Mouse (Mus musculus) heart, adult 11 months (tissue): ENCODE measurements around the gene Gm20388.
A peak's percentile ranks its signal among the peaks of the same experiment; 100 is the strongest.
"Not testable (repeated sequence)": the region's sequence is repeated elsewhere in the genome, so short reads cannot be mapped to it uniquely, and the experiment has no call there.

ENCODE experiments used
- DNase-seq: peaks from one replicate; pipeline ENCODE4 v3.0.0; 2022

Gm20388 gene

DNA sequence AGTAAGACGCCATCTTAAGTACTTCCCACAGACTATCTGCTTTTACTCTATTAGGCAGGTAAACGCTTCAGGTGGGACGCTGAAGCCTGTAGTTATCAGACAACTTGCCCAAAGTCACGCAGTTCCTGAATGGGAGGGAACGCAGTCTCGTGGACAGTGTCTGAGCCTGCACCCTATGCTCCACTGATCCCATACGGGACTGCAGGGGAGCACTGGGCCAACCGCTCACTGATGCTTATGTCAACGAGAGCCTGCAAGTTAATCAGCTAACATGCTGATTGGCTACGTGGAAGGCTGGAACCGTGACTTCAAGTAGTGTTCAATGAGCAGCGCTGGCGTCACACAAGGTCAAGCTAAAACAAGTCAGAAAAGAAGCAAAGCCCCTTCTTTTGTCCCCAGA is 4109.1 kb downstream of the Gm20388 start:
- DNase-seq, result peak; percentile 89

DNA sequence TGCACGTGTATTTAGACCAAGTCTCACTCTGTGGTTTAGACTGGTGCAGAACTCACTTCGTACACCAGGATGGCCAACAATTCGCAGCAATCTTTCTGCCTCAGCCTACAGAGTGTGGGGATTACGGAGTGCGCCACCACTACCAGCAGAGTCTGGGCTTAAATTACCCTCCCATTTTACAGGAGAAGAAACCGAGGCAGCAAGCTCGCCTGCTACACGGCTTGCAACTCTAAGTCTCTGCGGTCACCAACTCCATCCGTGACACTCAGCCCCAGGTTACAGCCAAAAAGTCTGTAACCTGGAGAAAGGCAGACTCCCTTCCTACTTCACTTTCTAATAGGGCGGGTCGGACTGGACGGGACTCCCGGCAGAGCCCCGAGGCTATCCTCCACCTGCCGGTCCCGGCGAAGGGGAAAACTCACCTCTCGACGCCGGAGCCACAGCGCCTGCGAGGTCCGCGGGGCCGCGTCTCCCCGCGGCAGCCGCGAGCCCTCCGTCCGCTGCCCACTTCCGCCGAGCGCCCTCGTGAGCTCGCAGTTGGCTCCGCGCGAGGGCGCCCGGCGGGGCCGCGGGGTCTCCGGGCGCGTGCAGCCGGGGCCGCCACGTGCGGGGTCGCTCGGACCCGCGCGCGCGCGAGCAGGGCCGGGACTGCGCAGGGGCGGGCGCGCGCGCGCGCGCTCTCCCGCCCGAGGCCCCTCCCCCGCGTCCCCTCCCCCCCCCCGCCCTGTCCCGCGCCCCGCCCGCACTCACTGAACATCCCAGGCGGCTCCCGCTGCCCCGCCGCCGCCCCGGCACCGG is 4110.0 kb downstream of the Gm20388 start:
- DNase-seq, result no peak

DNA sequence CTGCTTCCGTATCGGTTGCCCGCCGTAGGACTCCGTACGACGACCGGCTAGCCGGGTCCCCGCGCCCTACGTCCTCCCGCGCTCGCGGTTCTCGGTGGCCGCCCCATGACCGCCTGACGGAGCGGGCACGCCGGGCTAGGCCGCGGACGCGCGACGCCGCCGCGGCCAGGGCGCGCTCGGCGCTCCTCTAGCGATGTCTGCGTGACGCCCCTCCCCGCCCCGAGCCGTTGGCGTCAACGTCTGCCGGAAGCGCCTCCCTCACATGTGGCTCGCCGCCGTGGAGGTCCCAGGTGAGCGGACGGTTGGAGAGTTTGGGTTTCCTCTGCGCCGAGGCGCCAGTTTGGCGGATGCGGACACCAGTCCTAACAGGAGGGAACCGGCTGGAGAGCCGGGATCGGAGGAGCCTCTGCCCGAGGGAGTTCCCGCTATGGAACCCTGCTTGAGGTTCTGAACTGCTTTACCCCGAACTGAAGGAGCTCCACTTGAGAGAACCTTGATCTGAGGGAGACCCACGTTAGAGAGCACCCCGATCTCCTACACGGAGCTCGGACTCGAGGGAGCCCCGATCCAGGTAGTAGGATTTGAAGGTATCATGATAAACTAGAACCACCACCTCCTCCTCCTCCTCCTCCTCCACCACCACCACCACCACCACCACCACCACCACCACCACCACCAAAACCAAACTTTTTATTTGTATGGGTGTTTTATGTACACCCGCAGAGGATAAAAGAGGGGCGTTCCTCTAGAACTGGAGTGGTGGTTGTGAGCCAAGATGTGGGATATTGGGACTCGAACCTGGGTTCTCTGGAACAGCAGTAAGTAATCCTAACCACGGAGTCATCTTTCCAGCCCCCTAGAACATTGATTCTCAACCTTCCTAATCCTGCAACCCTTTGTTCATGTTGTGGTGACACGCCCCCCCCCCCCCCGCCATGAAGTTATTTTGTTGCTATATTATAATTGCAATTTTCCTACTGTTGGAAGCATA is 4110.9 kb downstream of the Gm20388 start, which contains the start of the genes Taf5l and Urb2:
Taf5l (minus strand) TSS at position 161 of the 991 bp plus-strand sequence.
Urb2 (plus strand) TSS at position 272 of the 991 bp plus-strand sequence.
- peak; percentile 99 for DNase-seq

DNA sequence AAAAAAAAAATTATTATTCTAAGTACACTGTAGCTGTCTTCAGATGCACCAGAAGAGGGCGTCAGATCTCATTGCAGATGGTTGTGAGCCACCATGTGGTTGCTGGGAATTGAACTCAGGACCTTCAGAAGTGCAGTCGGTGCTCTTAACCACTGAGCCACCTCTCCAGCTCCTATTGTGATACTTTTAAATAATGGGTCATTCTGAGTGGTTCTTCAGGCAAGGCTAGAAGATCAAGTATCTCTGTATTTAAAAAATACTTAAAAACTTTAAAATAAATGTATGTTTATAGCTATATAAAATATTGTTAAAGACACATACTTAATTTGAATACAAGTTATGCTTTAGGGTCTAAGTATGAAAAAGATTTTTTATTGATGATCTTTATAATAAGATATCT is 4115.6 kb downstream of the Gm20388 start:
- DNase-seq, result not testable (repeated sequence)

DNA sequence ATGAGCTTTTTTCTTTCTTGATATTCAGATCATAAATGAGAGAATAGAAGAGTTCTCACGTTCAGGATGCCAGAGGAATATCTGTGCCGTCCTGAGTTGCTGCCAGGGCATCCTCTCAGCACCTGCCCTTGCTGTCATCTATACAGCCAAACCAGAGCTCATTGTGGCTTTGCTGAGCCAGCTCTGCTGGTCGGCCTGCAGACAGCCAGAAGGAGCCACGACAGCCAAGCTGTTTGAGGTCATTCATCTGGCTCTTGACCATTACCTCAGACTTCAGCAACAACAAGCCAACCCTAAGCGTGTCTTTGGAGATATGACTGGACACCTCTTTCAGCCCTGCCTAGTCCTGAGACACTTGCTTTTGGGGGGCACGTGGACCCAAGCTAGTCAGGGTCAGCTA is 4117.2 kb downstream of the Gm20388 start:
- no peak for DNase-seq

DNA sequence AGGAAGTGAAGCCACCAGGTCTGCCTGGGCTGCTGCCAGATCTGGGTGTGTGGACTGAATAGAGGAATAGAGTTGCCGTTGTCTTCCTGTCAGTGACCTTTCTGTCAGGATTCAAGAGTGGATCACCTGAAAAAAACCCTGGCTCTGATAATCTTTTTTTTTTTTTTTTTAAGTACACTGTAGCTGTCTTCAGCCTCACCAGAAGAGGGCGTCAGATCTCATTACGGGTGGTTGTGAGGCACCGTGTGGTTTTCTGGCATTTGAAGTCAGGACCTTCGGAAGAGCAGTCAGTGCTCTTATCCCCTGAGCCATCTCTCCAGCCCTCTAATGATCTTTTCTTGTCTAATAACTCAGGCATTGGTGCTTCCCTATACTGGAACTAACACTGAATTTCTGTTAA is 4122.8 kb downstream of the Gm20388 start:
- DNase-seq, result no peak

DNA sequence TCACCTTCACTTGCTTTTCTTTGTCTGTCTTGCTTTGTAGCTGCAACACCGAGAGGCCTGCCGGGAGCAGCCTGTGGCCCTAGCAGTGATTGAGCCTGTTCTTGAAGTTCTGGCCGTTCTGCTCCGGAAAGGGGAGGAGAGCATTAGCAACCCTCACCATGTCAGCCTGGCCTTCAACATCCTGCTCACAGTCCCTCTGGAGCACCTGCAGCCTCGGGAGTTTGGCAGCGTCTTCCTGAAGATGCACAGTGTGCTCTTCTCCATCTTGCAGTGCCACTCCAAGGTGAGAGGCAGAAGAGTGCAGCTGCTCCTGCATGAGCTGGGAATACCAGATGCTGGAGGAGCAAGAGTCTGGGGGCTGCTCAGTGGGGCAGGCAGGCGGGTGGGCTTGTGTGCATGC is 4127.5 kb downstream of the Gm20388 start:
- DNase-seq, result peak; percentile 52

DNA sequence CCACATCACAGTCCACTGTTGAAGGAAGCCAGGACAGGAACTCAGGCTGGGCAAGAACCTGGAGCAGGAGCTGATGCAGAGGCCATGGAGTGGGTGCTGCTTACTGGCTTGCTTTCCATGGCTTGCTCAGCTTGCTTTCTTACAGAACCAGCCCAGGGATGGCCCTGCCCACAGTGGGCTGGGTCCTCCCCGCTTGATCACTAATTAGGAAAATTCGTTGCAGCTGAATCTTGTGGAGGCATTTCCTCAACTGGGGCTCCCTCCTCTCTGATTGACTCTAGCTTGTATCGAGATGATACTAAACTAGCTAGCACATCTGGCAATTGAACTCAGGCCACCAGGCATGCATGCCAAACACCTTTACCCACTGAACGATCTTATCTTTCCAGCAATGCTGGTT is 4128.7 kb downstream of the Gm20388 start:
- DNase-seq, result peak; percentile 87

DNA sequence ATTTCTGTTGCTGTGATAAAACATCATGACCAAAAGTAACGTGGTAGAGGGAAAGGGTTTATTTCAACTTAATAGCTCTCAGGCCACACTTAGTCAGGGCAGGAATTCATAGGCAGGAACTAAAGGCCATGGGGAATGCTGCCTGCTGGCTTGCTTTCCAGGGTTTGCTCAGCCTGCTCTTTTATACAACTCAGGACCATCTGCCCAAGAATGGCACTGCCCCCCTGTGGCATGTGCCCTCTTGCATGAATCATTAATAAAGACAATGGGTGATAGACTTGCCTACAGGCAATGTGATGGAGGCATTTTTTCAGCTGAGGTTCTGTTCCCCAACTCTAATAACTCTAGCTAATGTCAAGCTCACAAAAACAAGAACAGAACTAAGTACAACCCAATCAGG is 4131.6 kb downstream of the Gm20388 start:
- peak; percentile 69 for DNase-seq

DNA sequence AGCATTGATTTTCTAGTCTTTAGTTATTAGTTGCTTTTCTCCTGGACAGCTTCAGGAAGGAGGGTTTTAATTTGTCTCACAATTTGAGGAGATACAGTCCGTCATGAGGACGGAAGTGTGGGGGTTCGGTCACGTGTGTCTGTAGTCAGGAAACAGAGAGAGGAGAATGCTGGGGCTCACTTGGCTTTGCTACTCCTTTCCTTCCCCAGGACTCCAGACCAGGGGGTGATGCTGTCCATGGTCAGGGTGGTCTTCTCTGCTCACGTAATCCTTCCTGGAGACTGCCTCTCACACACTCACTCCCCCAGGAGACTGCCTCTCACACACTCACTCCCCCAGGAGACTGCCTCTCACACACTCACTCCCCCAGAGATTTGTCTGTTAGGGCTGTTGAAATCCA is 4133.8 kb downstream of the Gm20388 start:
- DNase-seq, result peak; percentile 79

DNA sequence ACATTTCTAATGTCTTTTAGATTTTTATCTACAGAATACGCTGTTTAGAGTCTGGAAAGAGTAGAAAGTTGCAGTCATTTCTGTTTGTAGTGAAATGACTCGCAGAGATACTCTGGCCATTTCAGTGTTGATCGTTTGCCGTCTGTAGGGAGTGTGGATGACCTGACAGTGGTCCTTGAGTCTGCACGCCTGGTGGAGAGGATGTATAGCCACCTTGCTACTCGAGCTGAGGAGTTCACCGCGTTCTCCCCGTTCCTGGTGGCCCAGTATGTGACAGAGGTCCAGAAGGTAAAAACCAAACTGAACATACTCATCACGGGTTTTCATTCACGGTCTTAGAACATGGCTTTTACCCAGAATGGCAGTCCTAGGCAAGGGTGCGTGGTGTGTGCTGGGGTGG is 4134.3 kb downstream of the Gm20388 start:
- peak; percentile 65 for DNase-seq

DNA sequence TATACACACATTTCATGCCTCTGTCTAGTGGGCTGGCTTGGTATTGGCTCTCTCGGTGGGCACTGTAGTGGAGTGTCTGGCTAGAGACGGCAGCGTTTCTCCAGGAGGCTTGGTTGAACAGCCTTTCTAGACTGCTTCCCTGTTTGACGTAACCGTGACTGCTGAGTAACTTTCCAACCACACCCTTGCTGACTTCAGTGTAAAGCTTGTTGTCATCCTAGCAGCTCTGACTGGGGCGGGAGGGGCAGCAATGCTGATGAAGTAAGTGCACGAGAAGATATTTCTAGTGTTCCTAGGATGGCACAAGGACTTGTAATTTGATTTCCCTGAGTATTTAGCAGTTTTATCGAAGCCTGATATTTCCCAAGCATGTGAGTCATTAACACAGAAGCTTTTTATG is 4135.2 kb downstream of the Gm20388 start:
- DNase-seq, result peak; percentile 84

DNA sequence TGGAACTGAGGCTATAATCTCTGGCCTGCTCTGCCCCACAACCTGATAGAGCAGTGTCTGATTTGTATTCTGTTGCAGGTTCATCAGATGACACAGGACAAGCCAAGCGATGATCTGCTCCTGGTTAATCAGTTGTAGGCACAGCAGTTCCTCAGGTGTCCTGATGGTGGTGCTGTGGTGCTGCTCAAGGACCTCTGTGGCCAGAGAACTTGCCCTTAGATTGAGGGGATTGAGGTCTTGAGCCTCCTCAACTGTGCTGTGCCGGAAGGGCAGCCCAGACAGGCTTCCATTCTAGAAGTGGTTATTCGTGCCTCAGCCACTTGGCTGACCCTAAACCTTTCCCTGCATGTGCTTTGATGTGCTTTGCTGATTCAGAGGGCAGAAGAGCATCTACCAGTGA is 4141.5 kb downstream of the Gm20388 start:
- peak; percentile 93 for DNase-seq

DNA sequence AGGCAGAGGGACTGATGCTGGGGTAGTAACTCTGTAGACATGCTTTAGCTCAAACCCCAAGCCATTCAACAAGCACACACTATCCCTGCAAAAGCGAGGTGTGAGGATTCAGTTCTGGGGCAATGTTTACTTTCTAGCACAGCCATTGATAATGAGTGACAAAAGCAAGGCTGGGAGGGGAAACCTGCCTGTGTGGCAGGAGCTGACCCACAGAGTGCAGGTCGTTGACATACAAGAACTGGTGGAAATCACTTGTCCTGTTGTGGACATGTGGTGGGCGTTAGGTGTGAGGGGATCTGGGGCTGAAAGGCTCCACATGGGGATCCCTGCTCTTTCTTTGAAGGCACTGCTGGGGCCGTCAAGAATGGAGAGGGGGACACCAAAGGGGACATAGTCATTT is 4141.9 kb downstream of the Gm20388 start:
- DNase-seq, result peak; percentile 78

DNA sequence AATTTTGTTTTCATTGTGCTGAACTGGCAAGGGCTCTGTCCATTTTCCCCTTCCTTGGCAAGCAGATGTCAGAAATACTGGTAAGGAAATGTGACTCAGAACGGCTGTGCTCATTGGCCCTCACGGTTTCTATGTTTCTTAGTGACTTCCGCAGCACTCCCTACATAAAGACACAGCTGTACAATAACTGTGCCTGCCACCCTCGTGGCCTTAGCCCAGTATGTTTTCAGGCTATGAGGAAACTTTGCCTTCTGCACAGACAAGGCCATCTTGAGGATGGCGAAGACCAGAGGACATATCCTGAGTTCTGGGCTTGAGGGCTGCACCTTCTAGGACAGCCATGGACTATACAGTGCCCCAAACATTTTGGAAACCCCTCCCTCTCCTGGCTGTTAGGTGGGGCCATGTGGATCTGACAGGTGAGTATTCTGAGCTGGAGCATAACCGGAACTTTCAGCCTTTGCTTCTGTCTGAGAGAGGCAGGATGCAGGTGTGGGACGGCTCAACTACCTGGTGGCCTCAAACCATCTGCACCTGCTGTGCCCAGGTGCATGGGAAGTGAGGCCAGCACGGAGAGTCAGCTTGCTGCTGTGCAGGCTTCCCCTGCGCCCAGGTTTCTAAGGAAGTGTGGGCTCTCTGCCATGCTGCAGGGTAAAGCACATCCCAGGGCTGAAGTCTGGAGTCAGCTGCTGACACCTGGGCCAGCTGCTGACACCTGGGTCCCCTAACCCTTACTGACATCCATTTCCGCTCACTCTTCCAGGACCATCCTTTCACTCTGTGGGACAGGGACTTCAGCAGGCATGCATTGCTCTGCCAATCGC is 4146.4 kb downstream of the Gm20388 start:
- peak; percentile 79 for DNase-seq

DNA sequence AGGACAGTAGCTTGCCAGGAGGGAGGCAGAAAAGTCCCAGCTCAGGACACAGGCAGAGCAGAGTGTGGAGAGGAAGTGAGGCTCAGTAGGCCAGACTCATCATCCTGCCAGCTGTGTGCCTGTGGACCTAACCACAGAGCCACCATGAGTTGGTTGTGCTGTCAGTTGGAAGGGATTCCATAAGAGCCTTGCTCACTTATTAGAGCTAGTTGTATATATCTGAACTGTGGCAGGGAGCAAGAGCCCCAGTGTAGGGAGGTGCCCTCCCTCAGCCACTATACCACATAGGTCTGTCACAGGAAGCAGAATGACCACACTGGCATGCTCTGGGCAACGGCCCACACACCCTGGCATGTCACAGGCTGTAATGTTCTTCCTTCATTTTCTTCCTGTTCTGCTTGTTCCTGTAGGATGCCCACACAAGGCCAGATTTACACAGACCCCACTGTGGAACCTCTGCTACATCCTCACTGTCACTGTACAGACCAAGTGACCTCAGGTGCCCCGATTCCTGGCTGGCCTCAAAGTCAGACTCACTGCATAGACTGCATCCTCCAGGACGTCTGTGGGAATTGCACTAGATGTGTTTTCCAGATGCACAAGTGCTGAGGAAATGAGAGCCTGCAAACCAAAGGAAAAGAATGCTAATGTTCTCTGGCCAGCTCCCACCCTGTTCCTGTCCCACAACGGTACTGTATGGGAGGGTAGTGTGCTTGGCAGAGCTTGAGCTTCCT is 4155.9 kb downstream of the Gm20388 start:
- DNase-seq, result peak; percentile 99

DNA sequence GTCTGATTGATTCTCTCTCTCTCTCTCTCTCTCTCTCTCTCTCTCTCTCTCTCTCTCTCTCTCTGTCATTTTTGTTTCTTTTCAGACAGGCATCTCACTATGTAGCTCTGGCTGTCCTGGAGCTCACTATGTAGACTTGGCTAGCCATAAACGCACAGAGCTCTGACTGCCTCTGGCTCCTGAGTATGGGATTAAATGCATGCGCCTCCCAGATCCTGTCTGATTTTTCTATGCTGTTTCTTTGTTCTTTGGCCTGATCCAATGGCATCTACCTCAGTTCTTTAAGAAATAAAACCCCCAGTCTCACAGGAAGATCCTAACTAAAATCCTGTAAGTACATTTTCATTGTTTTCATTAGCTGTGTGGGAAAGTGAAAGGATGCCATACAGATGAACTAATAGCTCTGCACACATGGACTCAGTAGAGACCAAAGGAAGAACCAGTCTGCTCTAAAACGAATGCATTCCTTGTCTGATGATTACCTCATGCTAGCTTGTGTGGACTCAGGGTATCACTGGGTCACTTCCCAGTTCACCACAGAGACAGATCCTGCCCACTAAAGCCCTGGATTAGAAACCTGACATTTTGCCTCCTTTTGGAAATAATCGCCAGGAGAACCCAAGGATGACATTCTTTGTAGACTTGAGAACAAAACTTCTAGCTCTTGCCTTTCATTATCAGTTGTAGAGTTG is 4156.6 kb downstream of the Gm20388 start:
- DNase-seq, result no peak

DNA sequence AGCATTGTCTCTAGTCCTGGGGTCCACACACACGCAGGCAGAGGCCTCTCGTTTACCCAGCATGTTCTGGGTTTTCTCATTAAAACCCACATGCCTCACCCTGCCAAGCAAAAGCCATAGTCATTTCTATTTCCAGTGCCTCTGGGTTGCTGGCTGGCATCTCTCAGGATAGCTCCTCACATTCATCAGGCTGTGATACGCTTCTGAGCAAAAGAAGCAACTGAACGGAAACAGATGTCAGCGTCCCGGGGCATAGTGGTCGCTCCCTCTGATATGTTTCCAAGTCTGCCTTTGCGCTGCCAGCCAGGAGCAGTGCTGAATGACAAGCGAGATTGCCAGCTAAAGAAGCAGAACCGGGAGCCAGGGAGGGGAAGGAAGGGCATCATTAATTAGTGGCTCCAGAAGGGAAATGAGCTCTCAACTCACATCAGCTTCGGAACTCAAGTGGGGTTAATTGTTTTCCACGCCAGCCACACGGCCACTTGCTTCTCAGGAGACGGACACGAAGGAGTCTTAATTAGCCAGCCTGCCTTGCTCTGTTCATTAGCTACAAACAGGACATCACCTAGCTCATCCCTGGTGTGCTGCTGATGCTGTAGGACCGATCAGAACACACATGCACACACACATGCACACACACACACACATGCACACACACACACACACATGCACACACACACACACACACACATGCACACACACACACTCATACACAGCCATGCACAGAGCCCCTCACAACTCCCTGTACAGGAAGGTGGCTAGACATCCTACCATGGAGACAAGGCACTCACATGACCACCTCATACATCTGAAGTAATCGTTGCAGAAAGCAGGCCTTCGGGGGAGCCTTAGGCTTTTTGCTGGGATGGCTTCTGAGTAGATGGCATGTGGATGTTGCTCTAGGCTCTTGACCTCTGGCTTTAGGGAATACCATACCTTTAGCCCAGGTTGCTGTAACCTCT is 4160.0 kb downstream of the Gm20388 start:
- DNase-seq, result peak; percentile 92

DNA sequence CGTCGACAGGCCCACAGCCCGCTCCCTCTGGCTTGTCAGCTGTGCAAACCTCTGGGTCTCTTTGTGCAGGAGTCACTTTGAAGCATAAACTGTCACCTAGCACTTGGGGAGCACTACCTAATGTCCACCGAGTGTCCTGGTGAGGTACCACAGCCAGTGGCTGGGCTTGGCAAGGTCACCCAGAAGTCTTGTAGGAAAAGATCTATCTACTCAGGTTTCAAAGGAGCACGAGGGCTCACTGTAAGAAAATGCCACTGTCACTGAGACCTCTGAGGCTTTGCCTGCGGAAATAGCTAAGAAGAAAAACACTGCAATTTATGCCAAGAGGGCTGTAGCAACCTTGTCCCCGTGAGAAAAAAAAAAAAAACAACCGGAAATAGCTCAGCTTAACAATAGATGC is 4165.3 kb downstream of the Gm20388 start:
- DNase-seq, result no peak

DNA sequence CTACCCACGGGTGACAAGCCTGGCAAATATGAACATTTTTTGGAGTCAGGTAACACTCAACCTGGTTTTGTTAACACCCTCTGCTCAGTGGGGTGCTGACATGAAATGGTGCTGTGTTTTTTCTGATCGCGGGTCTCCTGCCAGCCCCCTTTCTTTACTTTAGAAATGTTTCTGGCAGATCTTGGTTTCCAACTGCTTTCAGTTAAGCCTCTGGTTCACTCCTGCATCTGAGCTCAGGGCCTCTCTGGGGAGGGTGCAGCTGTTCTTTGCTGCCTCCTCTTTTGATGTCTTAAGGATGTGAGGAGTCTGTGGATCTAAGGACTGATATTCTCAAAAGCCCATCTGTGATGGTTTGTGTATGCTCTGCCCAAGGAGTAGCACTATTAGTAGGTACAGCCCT is 4165.8 kb downstream of the Gm20388 start:
- no peak for DNase-seq
